Mouse (Mus musculus): ENCODE measurements around the gene Acads.

DNA sequence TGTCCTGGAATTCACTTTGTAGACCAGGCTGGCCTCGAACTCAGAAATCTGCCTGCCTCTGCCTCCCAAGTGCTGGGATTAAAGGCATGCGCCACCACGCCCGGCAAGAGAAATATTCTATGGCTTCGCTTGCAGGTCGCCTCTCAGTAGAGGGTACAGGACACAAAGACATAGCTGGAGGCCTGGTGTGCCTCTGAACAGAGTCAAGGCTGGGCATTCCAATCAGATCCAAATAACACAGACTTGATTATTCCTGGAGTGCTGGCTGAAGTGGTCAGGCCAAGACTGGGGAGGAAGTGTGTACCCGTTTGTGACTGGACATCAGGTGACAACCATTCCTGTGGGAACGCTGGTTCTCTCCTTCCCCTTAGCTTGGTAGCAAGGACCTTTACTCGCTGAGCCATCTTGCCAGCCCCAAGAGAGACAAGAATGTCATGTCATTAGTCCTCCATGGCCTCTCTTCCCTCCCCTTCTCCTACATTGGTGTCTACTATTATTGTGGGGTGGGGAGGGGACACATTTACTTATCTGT lies 23.1 kb upstream of the Acads start:
- TF ChIP-seq CTCF (IDR thresholded peaks at IDR 0.05; ENCODE audit: borderline replicate concordance, insufficient read depth, low read depth, low read length): no peak
- no peak for TF ChIP-seq POLR2A (IDR thresholded peaks at IDR 0.05; ENCODE audit: borderline replicate concordance, insufficient read depth, low read length)
